19 mouse cellular contexts compared by ENCODE assay signal in genomic region chr16:10723816-10724647, GRCm38 (mm10).
DNase-seq lines count a peak whose midpoint lies in the region; TF ChIP-seq lines count a peak whose summit lies in the region.
"Had no signal": no experiment of that assay in that cellular context is flagged by ENCODE, and none has a peak within 500 bp of the region (broad histone marks: within the 10 kb centered on the region; RNA-seq: fewer than 3 reads in every experiment).

No protein-coding gene starts in this region.

- intact Hi-C loops in gastrocnemius, postnatal 14 days (cut with DNase I; ENCODE audit: low total_unique reads) = no loop called here

- no peak for TF ChIP-seq RAD21 in MEL (IDR thresholded peaks at IDR 0.05; ENCODE audit: low read depth, low read length)

- H3K27ac ChIP-seq in MEL (ENCODE audit: control insufficient read depth, low read depth, low read length) = no peak overlapping the region
- H3K27ac ChIP-seq in macrophage = peak overlapping the region; percentile 31
- H3K27ac ChIP-seq: forebrain, embryonic 15.5 days; heart, embryonic 13.5 days; hindbrain, embryonic 14.5 days; intestine, embryonic 15.5 days; liver, embryonic 14.5 days; midbrain, embryonic 10.5 days; neural tube, embryonic 13.5 days had no signal

- no peak for TF ChIP-seq CTCF in MEL (IDR thresholded peaks at IDR 0.05 in 2 of 3, conservative IDR thresholded peaks at IDR 0.05 in 1 of 3; ENCODE audit: control insufficient read depth in 1 of 3, insufficient read depth in 1 of 3, low read depth in 2 of 3, low read length in 3 of 3, poor library complexity in 1 of 3, severe bottlenecking in 1 of 3)

- H3K9ac ChIP-seq in MEL (ENCODE audit: control insufficient read depth, low read depth, low read length, poor library complexity, severe bottlenecking) = no peak overlapping the region
- H3K9ac ChIP-seq: forebrain, embryonic 15.5 days; heart, embryonic 13.5 days; hindbrain, embryonic 14.5 days; intestine, embryonic 15.5 days; liver, embryonic 14.5 days; neural tube, embryonic 13.5 days had no signal

- H3K4me1 ChIP-seq in MEL (ENCODE audit: control insufficient read depth in 1 of 2, insufficient read depth in 2 of 2, low read length in 2 of 2) = peaks cover 0 to 4% of the 10 kb centered on the region in 2 experiments; a peak in 1 of 4 replicates
- H3K4me1 ChIP-seq: forebrain, embryonic 15.5 days had no signal

- no peak for TF ChIP-seq POLR2A in MEL (IDR thresholded peaks at IDR 0.05; ENCODE audit: control insufficient read depth in 1 of 2, insufficient read depth in 1 of 2, low read depth in 1 of 2, low read length in 2 of 2, poor library complexity in 1 of 2)

- H3K36me3 ChIP-seq in MEL (ENCODE audit: control insufficient read depth in 1 of 2, insufficient read depth in 2 of 2, low read length in 2 of 2) = peaks cover 0 to 3% of the 10 kb centered on the region in 2 experiments; a peak in 1 of 4 replicates
- H3K36me3 ChIP-seq in macrophage (ENCODE audit: inconsistent target) = no peaks in the 10 kb centered on the region
- H3K36me3 ChIP-seq: forebrain, embryonic 15.5 days; heart, embryonic 13.5 days; intestine, embryonic 15.5 days; midbrain, embryonic 10.5 days; neural tube, embryonic 13.5 days had no signal

- no peak overlapping the region for H3K4me3 ChIP-seq in MEL (ENCODE audit: control insufficient read depth in 1 of 2, insufficient read depth in 1 of 2, low read depth in 2 of 2, low read length in 2 of 2)
- H3K4me3 ChIP-seq in macrophage (ENCODE audit: inconsistent target) = no peak overlapping the region
- H3K4me3 ChIP-seq: forebrain, embryonic 15.5 days; heart, embryonic 13.5 days; intestine, embryonic 15.5 days; midbrain, embryonic 10.5 days; neural tube, embryonic 13.5 days had no signal

- TF ChIP-seq EP300 in MEL (IDR thresholded peaks at IDR 0.05; ENCODE audit: low read depth in 1 of 2, low read length in 2 of 2) = no peak

- DNase-seq in cerebellum, postnatal 14 days = peak; percentile 36 to 52
- no peak for DNase-seq in cerebellum, adult 9-11 months
- peak; percentile 51 for DNase-seq in lung, postnatal 10 days
- DNase-seq in lung, postnatal 25 days (ENCODE audit: low spot score) = no peak
- no peak for DNase-seq in MEL (ENCODE audit: low read depth, low spot score)
- no peak for DNase-seq in gastrocnemius, postnatal 14 days
- DNase-seq in heart, adult 9 months (ENCODE audit: low spot score in 2 of 2) = no peak
- DNase-seq: adrenal gland, adult 2 months; embryo, embryonic 11 days; heart, adult 11 months; kidney, postnatal 4 days had no signal

- H3K27me3 ChIP-seq in MEL (ENCODE audit: control insufficient read depth in 1 of 2, insufficient read depth in 2 of 2, low read length in 2 of 2) = no peaks in the 10 kb centered on the region
- H3K27me3 ChIP-seq: forebrain, embryonic 15.5 days; heart, embryonic 13.5 days; intestine, embryonic 15.5 days; neural tube, embryonic 13.5 days had no signal

- 31% methylated on average over 5 of the region's 5 CpGs for WGBS in macrophage (ENCODE audit: missing documents)

- H3K79me2 ChIP-seq in MEL (ENCODE audit: control insufficient read depth, insufficient read depth, low read length, poor library complexity) = no peaks in the 10 kb centered on the region
- H3K79me2 ChIP-seq in macrophage (ENCODE audit: inconsistent target) = no peaks in the 10 kb centered on the region

- H3K9me3 ChIP-seq in MEL (replicated peaks; ENCODE audit: insufficient read depth, low read length) = no peaks in the 10 kb centered on the region
- H3K9me3 ChIP-seq: forebrain, embryonic 15.5 days; heart, embryonic 13.5 days; intestine, embryonic 15.5 days; midbrain, embryonic 10.5 days; neural tube, embryonic 13.5 days had no signal

TF ChIP-seq in MEL, 35 proteins besides CTCF, POLR2A, EP300 and RAD21:
- TF ChIP-seq RCOR1 (IDR thresholded peaks at IDR 0.05; ENCODE audit: low read depth, low read length) (peak; percentile 59; the same call in 1 of the 2 replicates), GATA1 (IDR thresholded peaks at IDR 0.05; ENCODE audit: low read depth, low read length) (no peak)
TF ChIP-seq in MEL: peak in this region for 1.

Comparison
In these comparisons a context has a peak if more than half of its experiments do, and no peak if none do; other contexts are left out.
1. DNase-seq: peak in cerebellum, postnatal 14 days (2 of 2) and lung, postnatal 10 days (single experiment); none in cerebellum, adult 9-11 months (single experiment), lung, postnatal 25 days (single experiment), MEL (single experiment), gastrocnemius, postnatal 14 days (single experiment) and heart, adult 9 months (0 of 2).